Mouse (Mus musculus) inflammation-experienced regulatory T-cells, adult 6 months (primary cell): ENCODE measurements around the gene Cxcl9. TPM values are rescaled to one million over a fixed set of nuclear protein-coding genes. Genes with fewer than 3 reads are reported as not detected.

Experiments
- ATAC-seq: one replicate; pipeline ENCODE4 v1.8.0; 2017
- polyA plus RNA-seq, 3 experiments: library from polyadenylated mRNA; unstranded; fragments of 100-300 nt; shearing (Covaris generic); gene quantifications; one replicate each; pipeline ENCODE4 v1.2.1; 2017

Gene Cxcl9
- polyA plus RNA-seq, 3 experiments from 2014 or later = 0.99 TPM; not detected in 2

DNA sequence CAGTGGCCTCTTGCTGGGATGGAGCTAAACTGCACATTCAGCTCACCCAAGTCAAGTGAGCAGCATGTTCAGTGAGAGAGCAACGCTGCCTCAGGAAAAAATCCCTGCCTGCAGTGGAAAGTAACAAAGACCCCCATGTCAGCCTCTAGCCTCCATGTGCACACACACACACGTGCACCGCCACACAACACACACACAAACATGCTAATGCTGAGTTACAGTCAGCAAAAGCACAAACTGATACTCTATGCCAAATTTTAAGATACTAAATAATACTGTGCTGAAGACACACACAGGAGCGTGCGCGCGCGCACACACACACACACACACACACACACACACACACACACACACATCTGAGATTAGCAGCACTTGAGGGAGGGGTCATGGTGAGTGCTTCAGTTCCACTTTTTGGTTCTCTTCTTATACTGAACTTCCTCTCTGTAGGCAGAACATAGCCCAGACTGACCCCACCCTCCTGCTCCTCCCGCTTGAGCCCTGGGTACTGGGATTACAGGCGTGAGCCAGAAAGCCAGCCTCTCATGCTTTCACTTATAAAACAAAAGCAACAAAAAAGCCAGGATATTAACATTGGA is 48.8 kb downstream of the Cxcl9 start:
- no peak for ATAC-seq

DNA sequence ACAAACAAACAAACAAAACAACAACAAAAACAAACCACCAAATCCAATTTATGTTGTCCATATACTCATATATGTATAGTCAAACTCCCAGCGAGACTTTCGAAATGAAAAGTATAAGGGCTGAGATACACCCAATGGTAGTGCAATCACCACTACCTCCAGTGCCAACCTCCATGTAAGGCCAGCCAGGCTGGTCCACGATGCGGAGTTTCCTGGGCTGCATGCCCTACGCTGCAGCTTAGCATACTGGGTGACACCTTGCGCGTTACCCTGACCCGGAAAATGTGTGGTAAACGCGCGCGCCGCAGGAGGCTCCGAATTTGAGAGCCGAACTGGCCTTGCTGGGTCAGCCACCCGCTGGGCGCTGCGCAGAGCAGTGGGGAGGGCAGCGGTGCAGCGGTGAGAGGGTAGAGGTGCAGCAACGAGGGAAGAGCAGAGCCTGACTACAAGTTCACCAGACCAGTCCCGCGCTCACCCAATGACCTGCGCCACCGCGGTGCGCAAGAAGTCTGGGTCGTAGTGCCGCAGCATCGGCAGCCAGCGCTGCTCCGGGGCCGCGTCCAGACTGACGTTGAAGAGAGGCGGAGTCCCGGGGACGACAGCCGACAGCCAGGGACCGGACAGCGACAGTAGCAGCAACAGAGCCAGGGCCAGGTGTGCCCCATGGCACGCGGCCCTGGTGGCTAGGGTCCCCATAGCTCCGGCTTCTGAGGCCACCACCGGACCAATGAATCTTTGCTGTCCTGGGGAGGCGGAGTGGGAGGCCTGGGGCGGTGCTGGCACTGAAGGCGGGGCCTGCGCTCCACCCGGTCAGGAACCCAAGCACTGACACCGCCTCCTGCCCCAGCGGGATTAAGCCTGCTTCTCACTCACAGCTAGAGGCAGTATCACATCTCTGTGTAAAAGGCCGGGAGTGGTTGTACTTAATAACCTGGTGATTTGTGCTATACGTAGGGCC is 50.2 kb downstream of the Cxcl9 start, which contains the start of gene Naaa:
TSS of gene Naaa (minus strand) at position 734 of the 958 bp plus-strand sequence.
- ATAC-seq = peak; percentile 95

Other genes starting within 250 kb of the Cxcl9 start
- gene G3bp2, start 244.4 kb downstream of the Cxcl9 start, polyA plus RNA-seq = 100 to 1,000 TPM; 225 to 265 (median 245) TPM
- gene Uso1, start 190.1 kb downstream of the Cxcl9 start, polyA plus RNA-seq = 10 to 100 TPM; 31.3 to 36.7 (median 34.4) TPM
- not detected for gene U90926, start 112.7 kb downstream of the Cxcl9 start, polyA plus RNA-seq
- under 1 TPM; 0.20 to 0.44 (median 0.33) TPM for gene Ppef2, start 71.8 kb downstream of the Cxcl9 start, polyA plus RNA-seq
- gene Naaa, start 49.9 kb downstream of the Cxcl9 start, polyA plus RNA-seq = 10 to 100 TPM; 10.3 to 13.2 (median 11.2) TPM
- gene Sdad1, start 17.6 kb downstream of the Cxcl9 start, polyA plus RNA-seq = 10 to 100 TPM; 30.5 to 59.4 (median 50.2) TPM
- gene Art3, start 3.7 kb upstream of the Cxcl9 start, polyA plus RNA-seq = 10 to 100 TPM in 2 of 3 experiments, 1 to 10 TPM in 1; 8.3 to 26.9 (median 19.1) TPM
- 10 to 100 TPM; 18.3 to 32.3 (median 19.9) TPM for gene Cxcl10, start 20.8 kb upstream of the Cxcl9 start, polyA plus RNA-seq
- 10 to 100 TPM; 32.4 to 55.2 (median 40.2) TPM for gene Nup54, start 107.1 kb upstream of the Cxcl9 start, polyA plus RNA-seq
- 1 to 10 TPM; 8.3 to 9.2 (median 8.5) TPM for gene Scarb2, start 178.8 kb upstream of the Cxcl9 start, polyA plus RNA-seq
- gene Fam47e, start 227.0 kb upstream of the Cxcl9 start, polyA plus RNA-seq = not detected